Mouse (Mus musculus) hindbrain, embryonic 14.5 days (tissue): ENCODE data around the gene Gm9964. TPM values are rescaled to one million over a fixed set of nuclear protein-coding genes. Genes with fewer than 3 reads are reported as not detected.
A peak's percentile ranks its signal among the peaks of the same experiment; 100 is the strongest.

Experiments used
- ATAC-seq: fragments of 200-750 bp; cut with Nextera tagmentation; 2 replicates; pipeline ENCODE4 v1.8.0; 2017; ENCODE audit warnings: moderate number of reproducible peaks, mild to moderate bottlenecking, moderate TSS enrichment, moderate library complexity; ENCODE audit not compliant: low FRiP score
- DNase-seq: peaks from one replicate; pipeline ENCODE4 v3.0.0-alpha.2; 2015; ENCODE audit warnings: low spot score
- H3K27ac ChIP-seq: fragments of 300-500 bp; sonication (generic); 2 replicates; pipeline ENCODE4 v1.5.1; 2014; ENCODE audit warnings: mild to moderate bottlenecking, moderate library complexity
- H3K27me3 ChIP-seq: fragments of 300-500 bp; sonication (generic); 2 replicates; pipeline ENCODE4 v1.6.1; 2014; ENCODE audit warnings: mild to moderate bottlenecking, low read length, mixed read lengths; ENCODE audit not compliant: control insufficient read depth, insufficient read depth
- H3K36me3 ChIP-seq: fragments of 300-500 bp; sonication (generic); replicated peaks from 2 replicates; pipeline ENCODE4 v1.6.1; 2014; ENCODE audit not compliant: control insufficient read depth, insufficient read depth
- H3K4me1 ChIP-seq: fragments of 300-500 bp; sonication (generic); replicated peaks from 2 replicates; pipeline ENCODE4 v1.6.1; 2014; ENCODE audit warnings: antibody characterized with exemption, low read length, mixed read lengths; ENCODE audit not compliant: control insufficient read depth, insufficient read depth
- H3K4me2 ChIP-seq: fragments of 300-500 bp; sonication (generic); replicated peaks from 2 replicates; pipeline ENCODE4 v1.6.1; 2014; ENCODE audit warnings: mild to moderate bottlenecking, moderate library complexity
- H3K4me3 ChIP-seq: fragments of 300-500 bp; sonication (generic); replicated peaks from 2 replicates; pipeline ENCODE4 v1.5.1; 2014; ENCODE audit warnings: mild to moderate bottlenecking, low read length
- H3K9ac ChIP-seq: fragments of 300-500 bp; sonication (generic); 2 replicates; pipeline ENCODE4 v1.6.1; 2014
- H3K9me3 ChIP-seq: fragments of 300-500 bp; sonication (generic); 2 replicates; pipeline ENCODE4 v1.6.1; 2016; ENCODE audit warnings: low read length; ENCODE audit not compliant: control insufficient read depth
- WGBS: fragments of 180-500 bp; shearing (Covaris S2); extraction: QIAGEN DNeasy Blood & Tissue Kit; methylation state at CpG from one replicate; pipeline ENCODE4 v1.1.7; 2014; 5-methylcytosine and 5-hydroxymethylcytosine counted together
- polyA plus RNA-seq: library from polyadenylated mRNA; unstranded; fragments of >200 nt; fragmentation: Nextera tagmentation; extraction: Ambion mirVana; gene quantifications from 2 replicates; pipeline ENCODE4 v1.2.1, GENCODE M21; 2014

Gm9964 gene
- polyA plus RNA-seq, 1 experiment from 2014 or later: not detected

DNA sequence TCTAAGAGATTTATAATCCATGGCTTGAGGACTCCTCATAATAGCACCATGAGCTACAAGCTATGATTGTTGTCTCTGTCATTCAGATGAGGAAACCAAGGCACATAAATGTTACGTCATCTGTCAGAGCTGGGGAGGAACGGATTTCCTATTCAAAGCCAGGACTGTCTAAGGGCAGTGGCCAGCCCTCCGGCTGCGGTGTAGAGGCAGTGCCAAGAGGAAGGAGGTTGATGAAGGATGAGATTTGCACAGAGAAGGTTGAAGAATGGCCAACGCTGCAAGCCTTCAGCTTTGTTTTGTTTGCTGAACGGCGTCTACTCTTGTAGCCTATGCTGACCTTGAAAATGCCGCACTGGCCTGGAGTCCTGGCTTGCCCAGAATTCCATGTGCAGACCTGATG lies 29.0 kb upstream of the Gm9964 start:
- 87% methylated on average over 8 of the region's 8 CpGs for WGBS
- Histone ChIP-seq H3K27ac (no peak overlapping the region), H3K4me2 (no peak overlapping the region), H3K36me3 (no peaks in the 10 kb centered on the region), H3K4me1 (no peaks in the 10 kb centered on the region), H3K27me3 (no peaks in the 10 kb centered on the region), H3K9ac (no peak overlapping the region), H3K4me3 (no peak overlapping the region), H3K9me3 (no peaks in the 10 kb centered on the region)
- DNase-seq (no peak), ATAC-seq (no peak)

DNA sequence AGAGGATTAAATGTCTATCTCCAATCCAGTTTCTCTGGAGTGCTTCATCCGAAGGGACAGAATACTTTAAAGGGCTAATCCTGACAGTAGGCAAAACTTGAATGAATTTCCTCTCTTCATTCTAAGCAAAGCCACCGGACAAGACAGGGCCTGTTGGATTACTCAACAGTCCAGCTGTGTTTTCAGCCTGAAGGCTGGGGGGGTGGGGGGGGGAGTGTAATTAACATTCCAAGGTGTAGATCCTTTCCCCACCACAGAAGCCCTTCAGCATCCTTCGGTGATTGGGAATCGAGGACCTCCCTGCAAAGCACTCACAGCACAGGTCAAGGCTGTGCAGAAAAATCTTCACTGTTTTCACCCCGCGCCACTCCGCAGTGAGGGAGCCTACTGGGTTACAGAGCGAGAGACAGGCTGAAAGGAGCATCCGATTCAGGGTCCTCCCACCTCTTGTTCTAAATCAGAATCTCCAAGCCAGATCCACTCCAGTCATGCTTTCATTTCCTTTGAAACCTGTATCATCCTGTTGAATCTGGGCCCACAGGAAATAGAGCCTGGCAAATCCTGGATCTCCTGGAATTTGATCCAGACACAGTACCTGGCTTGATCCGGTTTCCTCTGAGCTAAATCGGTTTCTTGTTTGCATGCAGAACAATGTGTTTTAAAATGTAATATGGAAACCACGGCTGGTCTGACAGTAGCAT lies 27.4 kb upstream of the Gm9964 start:
- H3K36me3 ChIP-seq: no peaks in the 10 kb centered on the region
- DNase-seq (no peak), ATAC-seq (no peak)
- no peak overlapping the region for H3K4me3 ChIP-seq
- H3K27me3 ChIP-seq: no peaks in the 10 kb centered on the region
- H3K9me3 ChIP-seq: no peaks in the 10 kb centered on the region
- no peak overlapping the region for H3K9ac ChIP-seq
- no peak overlapping the region for H3K27ac ChIP-seq
- 74% methylated on average over 12 of the region's 12 CpGs for WGBS
- H3K4me1 ChIP-seq: no peaks in the 10 kb centered on the region
- no peak overlapping the region for H3K4me2 ChIP-seq

DNA sequence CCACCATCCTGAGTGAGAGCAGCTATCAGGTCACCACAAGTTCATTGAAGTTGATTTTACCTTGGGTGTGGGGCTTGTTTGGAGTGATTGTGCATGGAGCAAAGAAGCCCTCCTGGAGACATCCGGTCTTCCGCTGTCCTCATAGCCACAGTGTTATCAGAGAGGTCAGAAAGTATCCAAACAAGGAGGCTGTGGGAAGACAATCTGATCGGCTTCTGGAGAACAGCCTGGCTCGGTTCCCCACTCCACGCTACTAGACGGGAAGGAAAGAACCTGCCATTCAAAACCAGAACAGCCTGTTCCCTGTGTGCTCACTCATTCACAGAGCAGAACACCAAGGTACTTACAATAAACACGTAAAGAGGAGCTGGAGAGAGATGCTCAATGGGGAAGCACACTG lies 23.1 kb upstream of the Gm9964 start:
- H3K9ac ChIP-seq: no peak overlapping the region
- ATAC-seq (no peak), DNase-seq (no peak)
- H3K9me3 ChIP-seq: no peaks in the 10 kb centered on the region
- H3K27me3 ChIP-seq: no peaks in the 10 kb centered on the region
- H3K4me3 ChIP-seq: no peak overlapping the region
- WGBS: 81% methylated on average over 7 of the region's 7 CpGs
- no peak overlapping the region for H3K27ac ChIP-seq
- H3K36me3 ChIP-seq: no peaks in the 10 kb centered on the region
- H3K4me1 ChIP-seq: no peaks in the 10 kb centered on the region
- no peak overlapping the region for H3K4me2 ChIP-seq

DNA sequence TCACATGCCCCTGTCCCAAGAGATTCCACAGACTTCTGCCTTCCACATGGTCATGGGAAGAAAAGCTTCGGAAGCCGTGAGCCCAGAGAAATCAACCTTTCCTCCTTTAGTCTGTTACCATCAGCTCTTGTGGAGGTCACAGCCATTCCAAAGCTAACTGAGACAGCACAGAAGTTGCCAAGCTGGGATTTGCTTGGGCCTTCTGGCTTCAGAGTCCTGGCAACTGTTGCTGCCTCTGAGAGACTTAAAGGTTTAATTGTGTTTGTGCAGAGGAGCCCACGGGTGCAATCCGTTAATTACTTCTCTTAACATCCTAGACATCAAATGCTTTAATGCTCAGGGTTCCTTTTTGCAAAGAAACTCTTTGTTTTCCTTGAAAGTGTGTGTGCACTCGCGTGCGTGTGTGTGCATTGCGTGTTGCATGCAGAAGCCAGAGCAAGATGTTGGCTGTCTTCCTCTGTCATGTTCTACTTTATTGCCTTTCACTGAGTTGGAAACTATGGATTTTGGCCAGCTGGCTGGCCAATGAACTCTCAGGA lies 20.2 kb upstream of the Gm9964 start:
- H3K36me3 ChIP-seq: no peaks in the 10 kb centered on the region
- WGBS: 77% methylated on average over 8 of the region's 8 CpGs
- H3K27me3 ChIP-seq: no peaks in the 10 kb centered on the region
- no peak for DNase-seq
- no peak for ATAC-seq
- H3K4me3 ChIP-seq: no peak overlapping the region
- H3K9ac ChIP-seq: no peak overlapping the region
- H3K4me2 ChIP-seq: no peak overlapping the region
- H3K27ac ChIP-seq: no peak overlapping the region
- no peaks in the 10 kb centered on the region for H3K4me1 ChIP-seq
- H3K9me3 ChIP-seq: no peaks in the 10 kb centered on the region

DNA sequence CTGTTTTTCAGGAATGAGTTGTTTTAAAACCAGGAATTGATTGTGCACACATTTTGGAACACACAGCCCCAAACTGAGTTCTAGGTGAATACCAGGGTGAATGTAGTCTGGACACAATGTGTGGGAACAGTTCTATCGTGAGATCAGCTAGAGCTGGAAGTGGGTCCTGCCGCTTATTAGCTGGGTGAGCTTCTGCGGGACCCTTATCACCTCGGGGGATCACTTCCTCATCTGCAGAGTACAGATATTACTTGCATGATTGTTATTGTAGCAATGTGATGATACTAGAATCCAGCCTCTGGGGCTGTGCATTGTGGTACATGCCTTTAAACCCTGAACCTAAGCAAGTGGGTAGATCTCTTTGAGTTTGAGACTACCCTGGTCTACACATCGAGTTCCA lies 13.8 kb upstream of the Gm9964 start:
- Histone ChIP-seq H3K27ac (no peak overlapping the region), H3K4me2 (no peak overlapping the region), H3K4me3 (no peak overlapping the region), H3K9me3 (no peaks in the 10 kb centered on the region), H3K36me3 (no peaks in the 10 kb centered on the region), H3K9ac (no peak overlapping the region), H3K4me1 (peaks cover 14% of the 10 kb centered on the region), H3K27me3 (no peaks in the 10 kb centered on the region)
- DNase-seq (no peak), ATAC-seq (no peak)
- 91% methylated on average over 5 of the region's 5 CpGs for WGBS

DNA sequence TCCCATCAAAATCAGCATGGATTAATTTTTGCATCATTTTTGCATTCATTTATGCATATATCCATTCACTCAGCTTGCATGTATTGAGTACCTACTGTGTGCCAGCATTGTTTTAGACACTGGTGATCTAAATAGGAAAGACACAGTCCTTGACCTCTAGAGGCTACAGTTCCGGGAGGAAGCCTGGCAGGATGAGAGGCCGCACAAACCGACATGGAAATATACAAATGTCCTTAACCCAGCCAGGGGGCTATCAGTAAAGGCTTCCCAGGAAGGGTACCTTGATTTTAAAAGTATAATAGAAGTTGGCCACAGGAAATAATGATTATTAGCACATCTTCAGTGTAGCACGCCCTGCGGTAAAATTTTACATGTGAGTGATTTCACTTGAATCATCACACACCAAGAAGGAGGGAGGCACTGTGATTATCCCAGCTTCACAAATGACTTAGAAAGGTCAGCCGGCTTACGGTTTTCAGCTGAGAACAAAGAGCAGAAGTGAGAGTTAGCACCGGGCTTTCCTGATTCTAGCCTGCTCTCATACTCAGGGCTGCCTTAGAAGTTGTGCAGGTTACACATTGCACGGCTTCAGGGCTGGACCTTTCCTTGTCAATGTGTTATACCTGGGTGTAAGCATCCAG lies 11.0 kb upstream of the Gm9964 start:
- H3K27ac ChIP-seq: peak overlapping the region; percentile 64

DNA sequence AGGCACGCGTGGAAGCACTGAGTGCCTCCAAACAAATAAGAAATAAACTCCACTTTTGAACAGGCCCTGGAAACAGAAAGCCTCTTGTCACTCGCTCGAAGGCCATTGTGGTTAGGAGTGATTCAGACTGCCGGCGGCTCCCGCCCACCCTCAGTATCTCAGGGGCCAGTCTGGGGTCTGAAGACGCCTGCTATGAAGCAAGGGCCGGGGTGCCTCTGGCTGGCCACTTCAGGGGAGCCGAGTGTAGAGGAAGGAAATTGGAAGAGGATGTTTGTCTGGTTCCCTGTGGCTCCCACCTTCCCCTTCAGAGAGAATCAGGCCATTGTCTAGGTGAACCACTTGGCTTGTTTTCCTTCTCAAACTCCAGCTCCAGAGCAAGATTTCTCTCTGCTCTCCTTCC lies 10.3 kb upstream of the Gm9964 start:
- Histone ChIP-seq H3K27me3 (no peaks in the 10 kb centered on the region), H3K9ac (0 out of 2 replicates have a peak overlapping the region, but pooled peaks have one; percentile 8), H3K9me3 (no peaks in the 10 kb centered on the region), H3K4me1 (peaks cover 14% of the 10 kb centered on the region), H3K4me3 (no peak overlapping the region), H3K4me2 (peak overlapping the region; percentile 12; the same call in 1 of the 2 replicates), H3K36me3 (no peaks in the 10 kb centered on the region), H3K27ac (peak overlapping the region; percentile 64)
- 10% methylated on average over 10 of the region's 10 CpGs for WGBS
- ATAC-seq (no peak), DNase-seq (no peak)

More for the DNA sequence above, 11.0 kb upstream of the Gm9964 start:
- Histone ChIP-seq H3K4me1 (peaks cover 14% of the 10 kb centered on the region), H3K4me3 (no peak overlapping the region), H3K27me3 (no peaks in the 10 kb centered on the region), H3K9me3 (no peaks in the 10 kb centered on the region), H3K36me3 (no peaks in the 10 kb centered on the region), H3K9ac (no peak overlapping the region), H3K4me2 (0 out of 2 replicates have a peak overlapping the region, but pooled peaks have one; percentile 12)
- ATAC-seq: no peak
- DNase-seq: no peak
- WGBS: 32% methylated on average over 9 of the region's 9 CpGs

DNA sequence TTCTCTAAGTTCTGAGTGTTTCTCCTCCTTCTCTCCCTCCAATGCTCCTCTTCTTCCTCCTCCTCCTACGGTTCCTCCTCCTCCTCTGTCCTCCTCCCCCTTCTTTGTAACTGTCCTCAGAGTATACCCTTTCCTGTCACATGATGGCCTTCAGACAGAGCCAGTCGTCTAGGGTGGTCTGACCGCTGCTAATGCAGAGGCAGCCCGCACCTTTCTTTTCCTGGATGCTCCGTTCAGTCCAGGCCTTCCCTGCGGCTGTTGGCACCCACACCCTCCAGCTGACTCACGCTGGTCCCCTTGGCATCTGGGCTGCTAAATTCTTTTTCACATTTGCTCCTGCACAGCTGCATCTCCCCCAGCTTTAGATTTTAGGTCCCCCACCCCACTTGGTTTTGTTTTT lies 9.8 kb upstream of the Gm9964 start:
- Histone ChIP-seq H3K4me3 (no peak overlapping the region), H3K4me2 (no peak overlapping the region), H3K9me3 (no peaks in the 10 kb centered on the region), H3K9ac (0 out of 2 replicates have a peak overlapping the region, but pooled peaks have one; percentile 8), H3K36me3 (no peaks in the 10 kb centered on the region), H3K4me1 (peaks cover 14% of the 10 kb centered on the region), H3K27ac (peak overlapping the region; percentile 64), H3K27me3 (no peaks in the 10 kb centered on the region)
- ATAC-seq: no peak
- 23% methylated on average over 7 of the region's 7 CpGs for WGBS
- DNase-seq: no peak

DNA sequence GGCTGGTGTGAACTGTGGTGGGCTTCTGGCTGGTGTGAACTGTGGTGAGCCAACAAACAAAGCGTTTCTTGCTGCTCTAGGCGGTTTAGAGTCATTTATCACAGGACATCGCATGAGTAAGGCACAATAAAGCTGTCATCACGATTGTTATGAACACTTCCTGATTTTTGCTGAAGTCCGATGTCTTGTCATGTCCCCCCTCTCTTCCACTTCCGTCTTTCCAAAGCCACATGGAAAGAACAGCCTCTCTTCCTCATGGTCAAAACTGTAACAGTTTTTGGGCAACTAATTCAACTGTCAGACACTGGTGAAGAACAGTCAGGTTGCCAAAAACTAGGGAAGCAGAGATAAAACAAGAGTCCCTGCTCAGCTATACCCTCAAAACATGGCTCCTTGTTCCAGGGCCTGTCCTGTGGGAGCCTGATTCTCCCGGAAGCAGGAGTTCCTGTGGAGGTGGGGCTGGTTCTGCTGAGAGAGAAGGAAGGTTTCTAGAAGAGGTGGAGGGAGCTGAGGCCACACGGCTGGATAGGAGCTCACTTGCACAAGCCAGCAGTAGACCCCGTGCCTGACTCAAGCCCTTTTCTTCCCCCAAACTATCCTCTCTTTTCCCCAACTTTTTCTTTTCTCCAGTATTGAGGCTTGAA lies 9.1 kb upstream of the Gm9964 start:
- Histone ChIP-seq H3K27ac (0 out of 2 replicates have a peak overlapping the region, but pooled peaks have one; percentile 26), H3K27me3 (no peaks in the 10 kb centered on the region), H3K9ac (no peak overlapping the region), H3K9me3 (no peaks in the 10 kb centered on the region), H3K4me2 (no peak overlapping the region), H3K36me3 (no peaks in the 10 kb centered on the region), H3K4me3 (no peak overlapping the region), H3K4me1 (peaks cover 14% of the 10 kb centered on the region)
- WGBS: 80% methylated on average over 9 of the region's 9 CpGs
- no peak for DNase-seq
- ATAC-seq: no peak
